ENCODE assay signal across 18 mouse cellular contexts in genomic region chr3:80567514-80567913, GRCm38 (mm10).
"Had no signal": no experiment of that assay in that cellular context is flagged by ENCODE, and none has a peak within 500 bp of the region (broad histone marks: within the 10 kb centered on the region; RNA-seq: fewer than 3 reads in every experiment).

No protein-coding gene starts in this region.

- H3K4me1 ChIP-seq: limb, embryonic 12.5 days; limb, embryonic 15.5 days; midbrain, embryonic 13.5 days; stomach, embryonic 15.5 days had no signal

- DNase-seq: kidney, adult 9 months; kidney, postnatal 14 days; kidney, postnatal 4 days; layer of hippocampus, postnatal 36 days; left cerebral cortex, postnatal 4 days; liver, postnatal 0 days; lung, embryonic 14.5 days; right cerebral cortex, postnatal 14 days; spleen, adult 18-20 months; thymus, postnatal 25 days had no signal

- H3K4me3 ChIP-seq: limb, embryonic 12.5 days; limb, embryonic 15.5 days; midbrain, embryonic 13.5 days; stomach, embryonic 15.5 days had no signal

- H3K36me3 ChIP-seq: limb, embryonic 12.5 days; limb, embryonic 15.5 days; midbrain, embryonic 13.5 days; stomach, embryonic 15.5 days had no signal

- H3K27me3 ChIP-seq: limb, embryonic 12.5 days; limb, embryonic 15.5 days; midbrain, embryonic 13.5 days; stomach, embryonic 15.5 days had no signal

- ATAC-seq: liver, postnatal 0 days; lung, postnatal 0 days; midbrain, embryonic 13.5 days had no signal

- H3K9me3 ChIP-seq: limb, embryonic 12.5 days; limb, embryonic 15.5 days; midbrain, embryonic 13.5 days; stomach, embryonic 15.5 days had no signal

- H3K9ac ChIP-seq: limb, embryonic 12.5 days; limb, embryonic 15.5 days; liver, embryonic 14.5 days; liver, postnatal 0 days; lung, embryonic 14.5 days; midbrain, embryonic 13.5 days; stomach, embryonic 15.5 days had no signal

- H3K4me2 ChIP-seq: limb, embryonic 12.5 days; limb, embryonic 15.5 days; liver, embryonic 11.5 days; lung, embryonic 14.5 days; midbrain, embryonic 13.5 days; stomach, embryonic 15.5 days had no signal

- H3K27ac ChIP-seq: limb, embryonic 12.5 days; limb, embryonic 15.5 days; liver, embryonic 14.5 days; macrophage; midbrain, embryonic 13.5 days; stomach, embryonic 15.5 days had no signal
